Mouse (Mus musculus) bone marrow, adult 2 months (tissue): Measurements from ENCODE around the gene Cdk15.

Experiments
- CTCF ChIP-seq: fragments of 200-500 bp; IDR thresholded peaks from 2 replicates; pipeline ENCODE4 v1.5.1; 2011; ENCODE audit warnings: low read length, control low read depth; ENCODE audit not compliant: control insufficient read depth, insufficient read depth
- POLR2A ChIP-seq: fragments of 200-500 bp; IDR thresholded peaks from 2 replicates; pipeline ENCODE4 v1.6.1; 2011; ENCODE audit warnings: low read depth, mild to moderate bottlenecking, control low read depth, low read length, borderline replicate concordance; ENCODE audit not compliant: control insufficient read depth

DNA sequence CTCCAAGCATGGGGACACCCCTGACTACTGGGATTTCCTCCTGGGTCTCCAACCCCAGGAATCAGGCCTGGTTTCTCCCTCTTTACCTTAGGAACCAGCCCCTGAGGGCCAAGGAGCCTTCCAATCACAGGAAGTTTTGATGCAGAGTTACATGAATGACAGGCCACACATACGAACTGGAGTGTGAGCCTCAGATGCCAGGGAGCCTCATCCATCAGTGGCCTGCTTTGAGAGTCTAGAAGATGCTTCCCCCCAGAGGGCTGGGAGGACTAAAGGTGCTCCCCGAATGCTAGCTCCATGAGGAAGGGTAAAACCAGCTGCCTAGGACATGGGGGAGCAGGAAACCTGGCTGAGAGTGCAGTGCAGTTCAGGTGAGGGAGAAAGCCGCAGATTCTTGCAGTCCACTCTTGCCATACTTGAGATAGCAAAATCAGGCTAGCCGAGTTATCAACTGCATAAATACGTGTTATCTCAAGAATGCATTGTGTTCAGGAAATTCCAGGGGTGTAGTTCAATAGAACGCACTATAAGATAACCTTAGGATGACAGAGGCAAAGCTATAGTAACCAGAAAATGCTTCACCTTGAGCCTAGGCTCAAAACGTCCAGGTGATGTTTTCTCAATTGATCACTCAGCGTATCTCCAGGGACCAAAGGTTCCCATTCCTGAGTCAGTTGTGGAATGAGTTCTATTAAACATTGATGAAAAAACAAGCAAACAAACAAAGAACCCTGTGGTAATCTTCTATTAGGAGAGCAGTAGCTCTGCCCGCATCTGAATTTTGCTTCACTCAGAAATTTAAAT, 64.6 kb downstream of the Cdk15 start:
- no peak for TF ChIP-seq POLR2A
- no peak for TF ChIP-seq CTCF
